Mouse (Mus musculus): ENCODE results near the gene Mthfd1l. TPM values are rescaled to one million over a fixed set of nuclear protein-coding genes. Genes with fewer than 3 reads are reported as not detected.

Gene Mthfd1l
- polyA plus RNA-seq, 1 experiment = 45.9 TPM

DNA sequence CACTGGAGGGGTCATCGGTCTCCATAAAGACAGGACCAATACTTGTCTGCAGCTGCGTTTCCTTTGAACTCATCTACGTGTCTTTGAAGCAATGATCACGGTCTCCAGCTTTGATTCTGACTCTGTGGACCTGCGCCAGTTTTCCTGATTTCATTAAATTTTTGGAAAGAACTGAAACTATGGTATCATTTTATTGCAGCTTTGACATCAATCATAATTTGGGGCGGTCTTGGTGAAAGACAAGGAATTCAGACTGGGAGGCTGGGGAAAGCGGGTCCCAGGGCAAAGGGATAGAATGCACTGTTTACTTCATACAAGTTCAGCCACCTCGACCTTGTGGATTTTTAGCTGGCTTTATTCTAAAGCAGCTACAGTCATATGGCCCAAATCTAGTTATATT lies 156.5 kb downstream of the Mthfd1l start:
- H3K4me2 ChIP-seq (ENCODE audit: low read depth) = no peak overlapping the region
- no peaks in the 10 kb centered on the region for H3K27me3 ChIP-seq (ENCODE audit: control insufficient read depth, insufficient read depth, insufficient read length)
- no peak overlapping the region for H3K4me3 ChIP-seq
- TF ChIP-seq TCF3 (IDR thresholded peaks at IDR 0.05; ENCODE audit: insufficient read length, low read depth) = no peak
- TF ChIP-seq MYOG (IDR thresholded peaks at IDR 0.05; ENCODE audit: control insufficient read depth in 1 of 3, insufficient read depth in 1 of 3, insufficient read length in 2 of 3, low read depth in 2 of 3) = no peak
- TF ChIP-seq E2F4 (IDR thresholded peaks at IDR 0.05; ENCODE audit: insufficient read depth) = no peak
- TF ChIP-seq CEBPB (IDR thresholded peaks at IDR 0.05; ENCODE audit: insufficient read depth, poor library complexity, severe bottlenecking) = no peak
- no peak for TF ChIP-seq TCF12 (IDR thresholded peaks at IDR 0.05; ENCODE audit: insufficient read depth, poor library complexity, severe bottlenecking)
- TF ChIP-seq MYOD1 (IDR thresholded peaks at IDR 0.05; ENCODE audit: control insufficient read depth in 1 of 3, insufficient read length in 2 of 3, low read depth in 2 of 3) = no peak
- no peak for TF ChIP-seq SRF (IDR thresholded peaks at IDR 0.05; ENCODE audit: control insufficient read depth, insufficient read length, low read depth)
- TF ChIP-seq POLR2AphosphoS2 (IDR thresholded peaks at IDR 0.05; ENCODE audit: insufficient read length, low read depth) = no peak
- TF ChIP-seq POLR2A (IDR thresholded peaks at IDR 0.05; ENCODE audit: insufficient read length, low read depth) = no peak
- no peak for TF ChIP-seq MAX (IDR thresholded peaks at IDR 0.05; ENCODE audit: low read depth)
- no peak for TF ChIP-seq REST (IDR thresholded peaks at IDR 0.05; ENCODE audit: insufficient read depth, insufficient read length)
- no peak for TF ChIP-seq USF1 (IDR thresholded peaks at IDR 0.05; ENCODE audit: low read depth)
- H3K36me3 ChIP-seq (ENCODE audit: control insufficient read depth, insufficient read depth) = peaks cover 4% of the 10 kb centered on the region
- no peaks in the 10 kb centered on the region for H3K79me2 ChIP-seq (ENCODE audit: control insufficient read depth, insufficient read depth)
- no peak overlapping the region for H3ac ChIP-seq (ENCODE audit: control insufficient read depth, insufficient read length)

DNA sequence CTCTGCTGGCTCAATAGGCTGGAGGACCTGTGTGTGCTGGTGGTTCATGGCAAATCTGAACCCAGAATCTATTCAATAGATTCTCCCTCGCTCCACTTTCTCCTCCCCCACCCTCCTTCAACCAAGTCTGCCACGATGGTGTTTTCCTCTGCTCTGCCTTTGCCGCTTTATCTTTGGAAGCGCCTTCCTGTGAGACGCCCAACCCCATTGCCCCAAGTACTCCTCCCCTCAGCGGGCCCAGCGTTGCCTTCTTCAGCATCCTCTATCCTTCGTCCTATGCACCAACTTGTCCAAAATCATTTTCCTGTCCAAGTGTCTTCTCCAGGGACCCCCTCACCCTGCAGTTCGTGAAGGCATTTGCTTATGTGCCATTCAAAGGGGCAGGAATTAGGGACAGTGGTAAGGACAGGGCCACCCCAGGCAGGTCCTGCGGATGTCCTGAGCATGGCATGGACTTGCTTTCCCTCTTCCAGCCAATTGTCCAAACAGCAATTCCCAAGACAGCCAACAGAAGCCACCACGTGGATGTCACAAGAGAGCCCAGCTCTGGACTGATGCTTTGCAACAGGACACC lies 157.2 kb downstream of the Mthfd1l start:
- H3K4me2 ChIP-seq (ENCODE audit: low read depth) = no peak overlapping the region
- H3ac ChIP-seq (ENCODE audit: control insufficient read depth, insufficient read length) = no peak overlapping the region
- no peak for TF ChIP-seq MYOD1 (IDR thresholded peaks at IDR 0.05; ENCODE audit: control insufficient read depth in 1 of 3, insufficient read length in 2 of 3, low read depth in 2 of 3)
- TF ChIP-seq POLR2A (IDR thresholded peaks at IDR 0.05; ENCODE audit: insufficient read length, low read depth) = no peak
- TF ChIP-seq E2F4 (IDR thresholded peaks at IDR 0.05; ENCODE audit: insufficient read depth) = no peak
- TF ChIP-seq MAX (IDR thresholded peaks at IDR 0.05; ENCODE audit: low read depth) = no peak
- TF ChIP-seq TCF12 (IDR thresholded peaks at IDR 0.05; ENCODE audit: insufficient read depth, poor library complexity, severe bottlenecking) = no peak
- TF ChIP-seq POLR2AphosphoS2 (IDR thresholded peaks at IDR 0.05; ENCODE audit: insufficient read length, low read depth) = no peak
- TF ChIP-seq REST (IDR thresholded peaks at IDR 0.05; ENCODE audit: insufficient read depth, insufficient read length) = no peak
- no peak for TF ChIP-seq CEBPB (IDR thresholded peaks at IDR 0.05; ENCODE audit: insufficient read depth, poor library complexity, severe bottlenecking)
- TF ChIP-seq SRF (IDR thresholded peaks at IDR 0.05; ENCODE audit: control insufficient read depth, insufficient read length, low read depth) = no peak
- TF ChIP-seq TCF3 (IDR thresholded peaks at IDR 0.05; ENCODE audit: insufficient read length, low read depth) = no peak
- TF ChIP-seq USF1 (IDR thresholded peaks at IDR 0.05; ENCODE audit: low read depth) = no peak
- no peak for TF ChIP-seq MYOG (IDR thresholded peaks at IDR 0.05; ENCODE audit: control insufficient read depth in 1 of 3, insufficient read depth in 1 of 3, insufficient read length in 2 of 3, low read depth in 2 of 3)
- no peaks in the 10 kb centered on the region for H3K79me2 ChIP-seq (ENCODE audit: control insufficient read depth, insufficient read depth)
- H3K4me3 ChIP-seq = no peak overlapping the region
- H3K27me3 ChIP-seq (ENCODE audit: control insufficient read depth, insufficient read depth, insufficient read length) = no peaks in the 10 kb centered on the region
- peaks cover 5% of the 10 kb centered on the region for H3K36me3 ChIP-seq (ENCODE audit: control insufficient read depth, insufficient read depth)

DNA sequence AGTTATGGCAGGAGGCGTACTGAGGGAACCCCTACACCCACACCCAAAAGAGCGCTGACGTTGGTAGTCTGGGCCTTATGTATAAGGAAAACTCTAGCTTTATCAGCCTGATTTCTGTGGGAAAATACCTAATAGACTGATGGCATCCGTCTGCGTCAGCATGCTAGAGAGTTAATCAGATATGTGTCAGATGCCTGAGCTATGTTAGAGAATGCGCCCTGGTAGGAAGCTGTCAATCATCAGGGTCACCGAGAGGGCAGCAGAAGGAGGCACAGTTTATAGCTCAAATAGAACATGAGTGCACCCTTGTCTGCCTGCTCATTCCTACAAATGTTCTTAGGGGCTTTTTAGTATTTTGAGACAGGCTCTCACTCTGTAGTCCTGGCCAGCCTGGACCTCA lies 159.8 kb downstream of the Mthfd1l start:
- no peak overlapping the region for H3K4me2 ChIP-seq (ENCODE audit: low read depth)
- no peak overlapping the region for H3ac ChIP-seq (ENCODE audit: control insufficient read depth, insufficient read length)
- H3K4me3 ChIP-seq = no peak overlapping the region
- no peaks in the 10 kb centered on the region for H3K79me2 ChIP-seq (ENCODE audit: control insufficient read depth, insufficient read depth)
- TF ChIP-seq POLR2A (IDR thresholded peaks at IDR 0.05; ENCODE audit: insufficient read length, low read depth) = no peak
- TF ChIP-seq MYOG (IDR thresholded peaks at IDR 0.05; ENCODE audit: control insufficient read depth in 1 of 3, insufficient read depth in 1 of 3, insufficient read length in 2 of 3, low read depth in 2 of 3) = no peak
- TF ChIP-seq MAX (IDR thresholded peaks at IDR 0.05; ENCODE audit: low read depth) = no peak
- no peak for TF ChIP-seq REST (IDR thresholded peaks at IDR 0.05; ENCODE audit: insufficient read depth, insufficient read length)
- no peak for TF ChIP-seq TCF3 (IDR thresholded peaks at IDR 0.05; ENCODE audit: insufficient read length, low read depth)
- TF ChIP-seq MYOD1 (IDR thresholded peaks at IDR 0.05; ENCODE audit: control insufficient read depth in 1 of 3, insufficient read length in 2 of 3, low read depth in 2 of 3) = no peak
- TF ChIP-seq POLR2AphosphoS2 (IDR thresholded peaks at IDR 0.05; ENCODE audit: insufficient read length, low read depth) = no peak
- no peak for TF ChIP-seq E2F4 (IDR thresholded peaks at IDR 0.05; ENCODE audit: insufficient read depth)
- TF ChIP-seq CEBPB (IDR thresholded peaks at IDR 0.05; ENCODE audit: insufficient read depth, poor library complexity, severe bottlenecking) = no peak
- no peak for TF ChIP-seq TCF12 (IDR thresholded peaks at IDR 0.05; ENCODE audit: insufficient read depth, poor library complexity, severe bottlenecking)
- no peak for TF ChIP-seq SRF (IDR thresholded peaks at IDR 0.05; ENCODE audit: control insufficient read depth, insufficient read length, low read depth)
- no peak for TF ChIP-seq USF1 (IDR thresholded peaks at IDR 0.05; ENCODE audit: low read depth)
- H3K36me3 ChIP-seq (ENCODE audit: control insufficient read depth, insufficient read depth) = peaks cover 7% of the 10 kb centered on the region
- no peaks in the 10 kb centered on the region for H3K27me3 ChIP-seq (ENCODE audit: control insufficient read depth, insufficient read depth, insufficient read length)

- no peak overlapping the region for H3ac ChIP-seq (ENCODE audit: control insufficient read depth, insufficient read length)
- TF ChIP-seq POLR2A (IDR thresholded peaks at IDR 0.05; ENCODE audit: insufficient read length, low read depth) (no peak), E2F4 (IDR thresholded peaks at IDR 0.05; ENCODE audit: insufficient read depth) (no peak), TCF3 (IDR thresholded peaks at IDR 0.05; ENCODE audit: insufficient read length, low read depth) (no peak), MAX (IDR thresholded peaks at IDR 0.05; ENCODE audit: low read depth) (no peak), CEBPB (IDR thresholded peaks at IDR 0.05; ENCODE audit: insufficient read depth, poor library complexity, severe bottlenecking) (no peak), SRF (IDR thresholded peaks at IDR 0.05; ENCODE audit: control insufficient read depth, insufficient read length, low read depth) (no peak), REST (IDR thresholded peaks at IDR 0.05; ENCODE audit: insufficient read depth, insufficient read length) (no peak), POLR2AphosphoS2 (IDR thresholded peaks at IDR 0.05; ENCODE audit: insufficient read length, low read depth) (no peak), TCF12 (IDR thresholded peaks at IDR 0.05; ENCODE audit: insufficient read depth, poor library complexity, severe bottlenecking) (no peak), MYOG (IDR thresholded peaks at IDR 0.05; ENCODE audit: control insufficient read depth in 1 of 3, insufficient read depth in 1 of 3, insufficient read length in 2 of 3, low read depth in 2 of 3) (no peak), USF1 (IDR thresholded peaks at IDR 0.05; ENCODE audit: low read depth) (no peak), MYOD1 (IDR thresholded peaks at IDR 0.05; ENCODE audit: control insufficient read depth in 1 of 3, insufficient read length in 2 of 3, low read depth in 2 of 3) (no peak)
- no peak overlapping the region for H3K4me2 ChIP-seq (ENCODE audit: low read depth)
- H3K27me3 ChIP-seq (ENCODE audit: control insufficient read depth, insufficient read depth, insufficient read length) = no peaks in the 10 kb centered on the region
- H3K36me3 ChIP-seq (ENCODE audit: control insufficient read depth, insufficient read depth) = peaks cover 3% of the 10 kb centered on the region
- H3K4me3 ChIP-seq = no peak overlapping the region
- no peaks in the 10 kb centered on the region for H3K79me2 ChIP-seq (ENCODE audit: control insufficient read depth, insufficient read depth)
These were observed 162.3 kb downstream of the Mthfd1l start for GRCm38 (mm10) chr10:4135100-4135764.

All from myocyte (in vitro differentiated cells).